Mouse (Mus musculus) thymus, adult 18-20 months (tissue): ENCODE data around the gene 1700012B07Rik.
A peak's percentile ranks its signal among the peaks of the same experiment; 100 is the strongest.

Source experiments
- DNase-seq, 2 experiments: peaks; one replicate each; pipeline ENCODE4 v3.0.0; 2022; ENCODE audit warnings: mixed read lengths in 2 of 2

The 1700012B07Rik gene

GRCm38 (mm10) chr11:109827946-109828345 is at the start of gene 1700012B07Rik:
1700012B07Rik (minus strand) TSS chr11:109828046.
- DNase-seq: no peak

- DNase-seq: no peak
These were observed 48.9 kb upstream of the 1700012B07Rik start for GRCm38 (mm10) chr11:109876767-109877166.

- DNase-seq: no peak
These were observed 48.0 kb upstream of the 1700012B07Rik start for GRCm38 (mm10) chr11:109875834-109876233.

- no peak for DNase-seq
These were observed 47.6 kb upstream of the 1700012B07Rik start for GRCm38 (mm10) chr11:109875525-109875802.

- no peak for DNase-seq
These were observed 47.0 kb upstream of the 1700012B07Rik start for GRCm38 (mm10) chr11:109874651-109875524.

- DNase-seq: no peak
These were observed 46.2 kb upstream of the 1700012B07Rik start for GRCm38 (mm10) chr11:109873852-109874610.

GRCm38 (mm10) chr11:109873161-109873775 is 45.4 kb upstream of the 1700012B07Rik start:
- no peak for DNase-seq

GRCm38 (mm10) chr11:109872674-109873073 is 44.8 kb upstream of the 1700012B07Rik start:
- DNase-seq: no peak

- DNase-seq: no peak
These were observed 44.2 kb upstream of the 1700012B07Rik start for GRCm38 (mm10) chr11:109872056-109872455.

GRCm38 (mm10) chr11:109867861-109868260 is 40.0 kb upstream of the 1700012B07Rik start:
- DNase-seq: no peak

GRCm38 (mm10) chr11:109866537-109867160 is 38.8 kb upstream of the 1700012B07Rik start:
- no peak for DNase-seq

- DNase-seq: no peak
These were observed 37.7 kb upstream of the 1700012B07Rik start for GRCm38 (mm10) chr11:109865526-109865925.

- no peak for DNase-seq
These were observed 36.1 kb upstream of the 1700012B07Rik start for GRCm38 (mm10) chr11:109863951-109864350.

GRCm38 (mm10) chr11:109863194-109863746 is 35.4 kb upstream of the 1700012B07Rik start:
- DNase-seq: no peak

- peak; percentile 53 to 66 for DNase-seq
These were observed 32.7 kb upstream of the 1700012B07Rik start for GRCm38 (mm10) chr11:109860508-109860907.

GRCm38 (mm10) chr11:109859939-109860469 is 32.2 kb upstream of the 1700012B07Rik start:
- DNase-seq: peak; percentile 47 to 71

- no peak for DNase-seq
These were observed 31.6 kb upstream of the 1700012B07Rik start for GRCm38 (mm10) chr11:109859441-109859840.

- no peak for DNase-seq
These were observed 29.2 kb upstream of the 1700012B07Rik start for GRCm38 (mm10) chr11:109857086-109857485.

GRCm38 (mm10) chr11:109854056-109854455 is 26.2 kb upstream of the 1700012B07Rik start:
- DNase-seq: no peak

- no peak for DNase-seq
These were observed 25.6 kb upstream of the 1700012B07Rik start for GRCm38 (mm10) chr11:109853228-109853966.

GRCm38 (mm10) chr11:109851996-109852395 is 24.1 kb upstream of the 1700012B07Rik start:
- no peak for DNase-seq

GRCm38 (mm10) chr11:109846343-109846742 is 18.5 kb upstream of the 1700012B07Rik start:
- DNase-seq: no peak
